Mouse (Mus musculus): ENCODE measurements around the gene St6gal1.

The St6gal1 gene

GRCm38 (mm10) chr16:23223871-23224469, 570 bp upstream of the St6gal1 start:
- DNase-seq (ENCODE audit: low read depth): no peak

GRCm38 (mm10) chr16:23225069-23225721, 655 bp downstream of the St6gal1 start:
- DNase-seq (ENCODE audit: low read depth): no peak

GRCm38 (mm10) chr16:23225821-23226600, 1.5 kb downstream of the St6gal1 start:
- no peak for DNase-seq (ENCODE audit: low read depth)

- no peak for DNase-seq (ENCODE audit: low read depth)
Observed at GRCm38 (mm10) chr16:23226601-23227351, 2.2 kb downstream of the St6gal1 start.

- DNase-seq (ENCODE audit: low read depth): no peak
Observed at GRCm38 (mm10) chr16:23227851-23228250, 3.3 kb downstream of the St6gal1 start.

- DNase-seq (ENCODE audit: low read depth): no peak
Observed at GRCm38 (mm10) chr16:23228486-23228885, 3.9 kb downstream of the St6gal1 start.

DNA sequence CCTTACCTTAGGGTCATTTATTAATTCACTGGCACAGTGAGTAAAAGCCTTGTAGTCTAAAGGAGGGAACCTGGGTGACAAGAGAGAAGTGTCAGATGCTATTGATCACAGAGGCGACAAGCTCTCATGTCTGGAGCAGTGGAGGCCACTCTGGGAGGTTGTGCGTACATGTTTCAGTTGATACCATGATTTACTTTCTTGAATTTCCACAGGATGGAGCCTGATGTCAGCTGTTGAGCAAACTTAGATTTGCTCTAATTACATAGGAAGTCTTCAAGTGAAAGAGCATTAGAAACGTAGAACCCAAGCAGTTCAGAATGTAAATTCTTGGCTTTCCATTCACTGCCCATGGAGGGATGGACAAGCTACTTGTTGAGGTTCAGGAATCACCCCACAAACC, 5.4 kb downstream of the St6gal1 start:
- no peak for DNase-seq (ENCODE audit: low read depth)

DNA sequence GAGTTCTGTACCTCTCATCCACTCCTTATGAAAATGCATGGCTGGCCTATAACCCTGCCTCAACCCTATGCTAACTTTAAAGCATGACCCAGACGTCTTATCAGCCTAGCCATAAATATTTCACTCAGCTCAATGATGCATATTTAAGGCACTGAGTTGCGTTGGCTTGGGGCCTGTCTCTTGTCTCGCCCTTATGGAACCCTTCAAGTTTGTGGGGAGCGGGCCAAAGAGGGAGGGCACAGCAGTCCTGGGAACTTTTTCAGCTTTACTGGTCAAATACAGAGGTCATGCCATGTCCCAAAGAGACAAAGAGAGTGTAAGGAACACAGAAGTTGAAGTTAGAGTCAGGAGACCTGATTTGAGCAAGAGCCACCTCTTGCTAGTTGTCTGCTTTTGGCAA, 6.6 kb downstream of the St6gal1 start:
- no peak for DNase-seq (ENCODE audit: low read depth)

DNA sequence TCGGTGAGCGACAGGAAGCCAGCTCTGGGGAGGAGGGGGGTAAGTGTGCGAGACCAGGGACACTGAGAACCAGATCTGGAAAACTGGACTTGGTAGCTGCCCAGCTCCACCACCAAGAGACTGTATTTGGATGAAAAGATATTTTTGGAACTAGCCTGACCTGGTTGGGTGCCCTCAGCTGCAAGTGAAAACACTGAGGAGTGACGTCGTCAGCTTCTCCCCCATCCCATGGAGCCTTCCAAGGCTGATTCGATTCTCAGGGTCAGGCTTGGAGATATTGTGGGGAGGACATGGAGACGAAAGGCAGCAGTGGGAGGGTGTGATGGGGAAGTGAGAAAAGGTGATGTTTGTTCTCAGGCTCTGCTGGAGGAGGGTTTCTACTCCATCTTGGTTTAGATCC, 8.2 kb downstream of the St6gal1 start:
- DNase-seq (ENCODE audit: low read depth): no peak

GRCm38 (mm10) chr16:23233496-23233895, 9.0 kb downstream of the St6gal1 start:
- no peak for DNase-seq (ENCODE audit: low read depth)

- no peak for DNase-seq (ENCODE audit: low read depth)
Observed at GRCm38 (mm10) chr16:23234557-23234956, 10.0 kb downstream of the St6gal1 start.

DNA sequence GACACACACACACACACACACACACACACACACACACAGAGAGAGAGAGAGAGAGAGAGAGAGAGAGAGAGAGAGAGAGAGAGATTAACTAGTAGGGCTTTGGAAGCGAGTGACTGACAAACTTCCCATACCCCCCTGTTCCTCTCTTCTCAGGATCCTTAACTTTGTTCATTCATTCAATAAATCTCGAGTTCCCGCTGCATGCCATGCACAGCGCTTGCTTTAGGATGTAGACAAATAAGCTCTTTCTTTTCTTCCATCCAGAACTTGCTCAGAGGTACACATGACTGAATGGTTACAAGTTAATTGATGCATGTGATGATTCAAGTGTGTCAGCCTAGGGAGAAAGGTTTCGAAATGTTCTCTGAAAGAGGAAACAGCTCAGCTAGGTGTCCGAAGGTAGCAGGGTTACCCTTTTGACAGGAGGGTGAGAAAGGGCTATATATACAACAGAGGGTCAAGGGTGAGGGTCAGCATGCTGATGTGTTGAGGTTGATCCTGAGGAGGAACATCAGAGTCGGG, 10.7 kb downstream of the St6gal1 start:
- DNase-seq (ENCODE audit: low read depth): no peak

DNA sequence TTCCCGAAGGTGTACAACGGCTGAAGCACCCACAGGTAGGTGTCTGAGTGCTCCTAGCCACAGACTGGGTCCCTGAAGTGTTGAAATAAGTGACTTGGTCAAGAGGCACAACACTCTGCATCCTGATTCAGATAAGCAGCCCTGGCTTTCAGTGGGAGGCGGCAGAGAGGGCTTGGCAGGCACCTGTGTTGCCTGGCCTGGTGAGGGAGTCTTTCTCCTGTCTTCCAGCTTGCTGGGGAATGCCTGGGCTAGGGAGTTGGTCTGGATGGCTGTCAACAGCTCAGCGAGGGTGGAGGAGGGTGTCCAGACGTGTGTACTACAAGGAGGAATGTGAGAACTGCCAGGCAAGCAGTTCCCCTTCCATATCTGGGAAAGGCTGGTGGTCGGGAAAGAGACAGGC, 15.0 kb downstream of the St6gal1 start:
- DNase-seq (ENCODE audit: low read depth): no peak

- no peak for DNase-seq (ENCODE audit: low read depth)
Observed at GRCm38 (mm10) chr16:23240049-23240949, 15.8 kb downstream of the St6gal1 start.

- DNase-seq (ENCODE audit: low read depth): peak; percentile 3
Observed at GRCm38 (mm10) chr16:23240950-23241259, 16.4 kb downstream of the St6gal1 start.

- no peak for DNase-seq (ENCODE audit: low read depth)
Observed at GRCm38 (mm10) chr16:23243726-23244425, 19.3 kb downstream of the St6gal1 start.

DNA sequence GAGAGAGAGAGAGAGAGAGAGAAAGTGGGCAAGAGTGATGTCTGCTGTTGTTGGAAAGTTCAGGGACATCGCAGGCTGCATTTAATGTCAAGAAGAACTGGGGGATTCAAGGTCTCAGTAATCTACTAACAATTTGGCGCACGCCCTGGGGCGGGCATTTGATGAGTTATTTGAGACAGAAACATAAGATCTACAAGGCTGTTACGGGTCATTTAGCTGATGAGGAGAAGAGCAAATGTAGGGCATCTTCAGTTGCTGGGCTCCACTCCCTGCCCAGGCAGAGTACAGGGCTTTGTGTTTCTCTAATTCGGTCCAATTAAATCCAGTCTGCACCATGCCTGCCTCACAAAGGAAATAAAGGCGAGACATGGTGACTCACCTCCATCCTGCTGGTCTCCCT, 19.9 kb downstream of the St6gal1 start:
- no peak for DNase-seq (ENCODE audit: low read depth)

GRCm38 (mm10) chr16:23249285-23249684, 24.7 kb downstream of the St6gal1 start:
- no peak for DNase-seq (ENCODE audit: low read depth)

DNA sequence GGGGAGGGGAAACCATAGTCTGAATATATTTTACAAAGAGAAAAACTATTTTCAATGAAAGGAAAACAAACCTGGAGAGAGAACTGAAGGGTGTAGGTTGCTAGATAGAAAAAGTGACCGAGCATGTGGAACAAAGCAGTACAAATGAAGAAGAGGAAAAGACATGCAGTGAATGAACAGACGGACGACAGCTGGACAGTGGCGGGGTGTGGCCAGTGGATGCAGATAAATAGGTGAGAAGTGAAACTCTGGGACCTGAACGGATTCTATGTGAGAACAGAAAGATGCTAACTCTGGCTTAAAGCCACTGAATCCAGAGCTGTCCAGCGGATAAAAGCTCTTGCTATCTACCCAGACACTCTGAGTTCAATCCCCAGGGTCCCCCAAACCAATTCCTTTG, 25.2 kb downstream of the St6gal1 start:
- no peak for DNase-seq (ENCODE audit: low read depth)

DNA sequence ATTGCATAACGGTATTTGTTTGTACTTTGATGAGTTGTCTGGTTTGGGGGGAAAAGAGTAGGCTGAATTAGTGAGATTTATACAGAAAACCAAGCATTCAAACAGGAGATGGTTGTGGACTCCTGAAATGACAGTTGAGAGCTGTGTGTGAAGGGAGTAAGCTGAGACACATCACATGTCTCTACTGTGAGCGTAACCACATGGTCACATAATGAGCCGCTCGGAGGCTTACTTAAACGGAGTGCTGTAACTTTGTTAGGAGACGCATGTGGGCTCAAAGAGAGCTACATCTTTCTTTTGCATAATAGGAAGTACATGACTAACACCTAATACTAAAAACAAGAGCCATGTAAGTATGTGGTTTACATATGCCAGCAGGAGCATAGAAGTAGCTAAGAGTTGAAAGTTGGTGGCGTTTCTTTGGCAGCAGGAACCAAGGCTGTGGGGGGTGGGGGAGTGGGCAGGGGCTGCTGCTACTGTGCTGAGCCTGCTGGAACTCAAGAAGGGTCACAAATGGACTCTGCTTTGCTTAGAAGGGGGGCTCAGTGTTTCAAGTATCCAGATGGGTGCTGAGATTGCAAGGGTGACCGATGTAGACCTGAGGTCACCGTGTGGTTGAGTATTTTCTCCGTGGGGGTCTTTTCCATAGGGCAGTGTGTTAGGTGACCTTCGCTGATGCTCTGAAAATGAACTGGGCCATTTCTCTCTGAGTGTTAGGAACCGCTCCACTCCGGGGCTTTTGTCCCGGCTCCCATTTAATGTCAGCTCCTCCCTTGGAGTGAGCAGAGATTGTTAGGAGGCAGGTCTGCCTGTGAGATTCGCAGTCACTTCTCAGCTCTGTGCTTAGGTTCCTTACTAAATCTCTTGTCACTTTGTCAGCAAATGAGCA, 26.3 kb downstream of the St6gal1 start:
- peak; percentile 11 for DNase-seq (ENCODE audit: low read depth)

Data from 416B (cell line).